ENCODE assay signal across 24 mouse cellular contexts in genomic region chr1:150869189-150869588, GRCm38 (mm10).
DNase-seq lines count a peak whose midpoint lies in the region; ATAC-seq and TF ChIP-seq lines count a peak whose summit lies in the region.
"Had no signal": no experiment of that assay in that cellular context is flagged by ENCODE, and none has a peak within 500 bp of the region (broad histone marks: within the 10 kb centered on the region; RNA-seq: fewer than 3 reads in every experiment).

No protein-coding gene starts in this region.

- no peaks in the 10 kb centered on the region for H3K36me3 ChIP-seq in liver, embryonic 11.5 days (ENCODE audit: control insufficient read depth, insufficient read depth, low read length)
- no peaks in the 10 kb centered on the region for H3K36me3 ChIP-seq in liver, embryonic 12.5 days
- no peaks in the 10 kb centered on the region for H3K36me3 ChIP-seq in liver, embryonic 14.5 days (replicated peaks; ENCODE audit: control insufficient read depth, insufficient read depth, low read depth)
- H3K36me3 ChIP-seq: embryonic facial prominence, embryonic 15.5 days; forebrain, embryonic 10.5 days; forebrain, embryonic 12.5 days had no signal

- intact Hi-C loops in gastrocnemius, adult 2 months (cut with DNase I), result no loop called here

- no peak overlapping the region for H3K9ac ChIP-seq in liver, embryonic 11.5 days (ENCODE audit: low read depth, low read length)
- no peak overlapping the region for H3K9ac ChIP-seq in liver, embryonic 12.5 days
- no peak overlapping the region for H3K9ac ChIP-seq in liver, embryonic 14.5 days (replicated peaks)
- H3K9ac ChIP-seq: embryonic facial prominence, embryonic 13.5 days; embryonic facial prominence, embryonic 15.5 days; forebrain, embryonic 12.5 days had no signal

- TF ChIP-seq EP300 in liver, embryonic 14.5 days (IDR thresholded peaks at IDR 0.05; ENCODE audit: low read depth), result no peak

- no peak overlapping the region for H3K27ac ChIP-seq in liver, embryonic 11.5 days (ENCODE audit: low read depth, low read length)
- H3K27ac ChIP-seq in liver, embryonic 12.5 days, result no peak overlapping the region
- no peak overlapping the region for H3K27ac ChIP-seq in liver, embryonic 14.5 days
- H3K27ac ChIP-seq in gastrocnemius, adult 2 months, result no peak overlapping the region
- H3K27ac ChIP-seq: embryonic facial prominence, embryonic 13.5 days; embryonic facial prominence, embryonic 15.5 days; forebrain, embryonic 10.5 days; forebrain, embryonic 12.5 days had no signal

- no peaks in the 10 kb centered on the region for H3K9me3 ChIP-seq in liver, embryonic 11.5 days (ENCODE audit: control insufficient read depth, low read length)
- H3K9me3 ChIP-seq in liver, embryonic 12.5 days (replicated peaks), result no peaks in the 10 kb centered on the region
- H3K9me3 ChIP-seq in liver, embryonic 14.5 days (ENCODE audit: control insufficient read depth, low read length), result no peaks in the 10 kb centered on the region
- H3K9me3 ChIP-seq: embryonic facial prominence, embryonic 13.5 days; embryonic facial prominence, embryonic 15.5 days; forebrain, embryonic 10.5 days; forebrain, embryonic 12.5 days had no signal

- no peak overlapping the region for H3K4me3 ChIP-seq in liver, embryonic 11.5 days (ENCODE audit: low read depth, low read length)
- H3K4me3 ChIP-seq in liver, embryonic 12.5 days, result no peak overlapping the region
- H3K4me3 ChIP-seq in liver, embryonic 14.5 days (ENCODE audit: insufficient read depth in 1 of 2, low read depth in 2 of 2, low read length in 2 of 2), result no peak overlapping the region
- no peak overlapping the region for H3K4me3 ChIP-seq in gastrocnemius, adult 2 months
- H3K4me3 ChIP-seq: embryonic facial prominence, embryonic 13.5 days; embryonic facial prominence, embryonic 15.5 days; erythroblast, embryonic 14.5 days; forebrain, embryonic 10.5 days; forebrain, embryonic 12.5 days had no signal

- no peaks in the 10 kb centered on the region for H3K4me1 ChIP-seq in liver, embryonic 11.5 days (replicated peaks; ENCODE audit: control insufficient read depth, insufficient read depth, low read length)
- H3K4me1 ChIP-seq in liver, embryonic 12.5 days, result peaks cover 5% of the 10 kb centered on the region
- H3K4me1 ChIP-seq in liver, embryonic 14.5 days (replicated peaks; ENCODE audit: control insufficient read depth in 2 of 2, insufficient read depth in 2 of 2, low read length in 1 of 2), result 0 out of 4 replicates have a peak, but pooled peaks cover 0 to 1% of the 10 kb centered on the region in 2 experiments
- H3K4me1 ChIP-seq: embryonic facial prominence, embryonic 13.5 days; embryonic facial prominence, embryonic 15.5 days; forebrain, embryonic 12.5 days had no signal

- H3K4me2 ChIP-seq in liver, embryonic 11.5 days, result no peak overlapping the region
- no peak overlapping the region for H3K4me2 ChIP-seq in liver, embryonic 12.5 days
- H3K4me2 ChIP-seq in liver, embryonic 14.5 days (ENCODE audit: low read depth), result no peak overlapping the region
- H3K4me2 ChIP-seq: embryonic facial prominence, embryonic 13.5 days; embryonic facial prominence, embryonic 15.5 days; forebrain, embryonic 12.5 days had no signal

- no peaks in the 10 kb centered on the region for H3K27me3 ChIP-seq in liver, embryonic 11.5 days (replicated peaks; ENCODE audit: control insufficient read depth, insufficient read depth, low read length)
- H3K27me3 ChIP-seq in liver, embryonic 12.5 days (replicated peaks), result no peaks in the 10 kb centered on the region
- H3K27me3 ChIP-seq in liver, embryonic 14.5 days (ENCODE audit: control insufficient read depth, insufficient read depth, low read length), result no peaks in the 10 kb centered on the region
- H3K27me3 ChIP-seq: embryonic facial prominence, embryonic 13.5 days; embryonic facial prominence, embryonic 15.5 days; forebrain, embryonic 12.5 days had no signal

- ATAC-seq in liver, embryonic 11.5 days (replicated peaks; ENCODE audit: low FRiP score), result peak; percentile 71; the same call in 1 of the 2 replicates
- peak; percentile 67 for ATAC-seq in liver, embryonic 12.5 days
- ATAC-seq in liver, embryonic 14.5 days (ENCODE audit: insufficient read depth), result peak; percentile 43; the same call in 1 of the 2 replicates
- ATAC-seq: forebrain, embryonic 14.5 days; forebrain, embryonic 16.5 days had no signal

- DNase-seq in liver, embryonic 11.5 days (ENCODE audit: low spot score), result no peak
- DNase-seq in liver (no peak), MN1 (ENCODE audit: low spot score) (no peak)
- DNase-seq in liver, embryonic 14.5 days (ENCODE audit: low read depth in 3 of 3, low spot score in 3 of 3), result no peak
- no peak for DNase-seq in thymus, postnatal 4 days
- no peak for DNase-seq in gastrocnemius, adult 2 months
- DNase-seq: adrenal gland, adult 2 months; adrenal gland, postnatal 10 days; adrenal gland, postnatal 25 days; cerebellum, adult 11 months; cerebellum, adult 18-20 months; cerebellum, adult 8-10 months; cerebellum, adult 9-11 months; cerebellum, postnatal 14 days; cerebellum, postnatal 36 days; embryo, embryonic 11 days had no signal

- TF ChIP-seq CTCF in liver, embryonic 14.5 days (IDR thresholded peaks at IDR 0.05; ENCODE audit: low read depth), result no peak
- TF ChIP-seq CTCF in gastrocnemius, adult 2 months (IDR thresholded peaks at IDR 0.05), result no peak
